Mouse (Mus musculus) thymus, adult 2 months (tissue): Measurements from ENCODE around the gene 4933421I07Rik.

Experiments
- CTCF ChIP-seq: fragments of 200-500 bp; IDR thresholded peaks from 2 replicates; pipeline ENCODE4 v1.5.1; 2012; ENCODE audit warnings: mild to moderate bottlenecking, control low read depth, low read length, moderate library complexity, borderline replicate concordance; ENCODE audit not compliant: control insufficient read depth, poor library complexity, insufficient read depth; ENCODE audit errors: extremely low read depth
- POLR2A ChIP-seq: fragments of 200-500 bp; IDR thresholded peaks from 2 replicates; pipeline ENCODE4 v1.6.1; 2012; ENCODE audit warnings: mild to moderate bottlenecking, low read length, control low read depth, moderate library complexity; ENCODE audit not compliant: control insufficient read depth, poor library complexity, insufficient read depth; ENCODE audit errors: extremely low read depth

DNA sequence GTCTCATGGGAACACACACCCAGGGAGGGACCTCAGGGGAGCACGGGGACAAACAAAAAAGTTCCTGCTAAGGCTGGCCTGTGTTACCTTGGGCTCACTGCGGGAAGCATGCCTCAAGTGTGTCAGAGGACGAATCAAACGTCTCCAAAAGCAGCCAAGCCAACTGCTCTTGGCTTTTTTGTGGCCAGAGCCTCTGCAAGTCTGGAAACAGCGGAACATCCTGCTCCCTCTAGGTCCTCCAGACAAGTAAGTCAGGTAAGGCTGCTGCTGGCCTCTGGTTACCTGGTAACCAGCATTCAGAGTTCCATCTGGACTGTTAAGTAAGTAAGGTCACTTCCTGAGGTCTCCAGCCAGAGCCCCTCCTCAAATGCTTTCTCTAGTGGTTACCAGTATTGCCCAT, at the start of gene 4933421I07Rik:
- TF ChIP-seq POLR2A: no peak
- no peak for TF ChIP-seq CTCF
